Mouse (Mus musculus) forebrain, embryonic 16.5 days (tissue): ENCODE results near the gene Cd1d1. TPM values are rescaled to one million over a fixed set of nuclear protein-coding genes. Genes with fewer than 3 reads are reported as not detected.

Experiments used
- ATAC-seq: fragments of 200-750 bp; cut with Nextera tagmentation; 2 replicates; pipeline ENCODE4 v1.8.0; 2017; ENCODE audit warnings: mild to moderate bottlenecking, moderate library complexity
- H3K27ac ChIP-seq: fragments of 300-500 bp; sonication (generic); 2 replicates; pipeline ENCODE4 v1.5.1; 2014; ENCODE audit warnings: low read length, control low read depth
- H3K27me3 ChIP-seq: fragments of 300-500 bp; sonication (generic); replicated peaks from 2 replicates; pipeline ENCODE4 v1.6.1; 2014; ENCODE audit warnings: low read length; ENCODE audit not compliant: control insufficient read depth, insufficient read depth
- H3K36me3 ChIP-seq: fragments of 300-500 bp; sonication (generic); 2 replicates; pipeline ENCODE4 v1.6.1; 2014; ENCODE audit not compliant: control insufficient read depth, insufficient read depth
- H3K4me1 ChIP-seq: fragments of 300-500 bp; sonication (generic); replicated peaks from 2 replicates; pipeline ENCODE4 v1.6.1; 2014; ENCODE audit warnings: low read length; ENCODE audit not compliant: control insufficient read depth, insufficient read depth
- H3K4me2 ChIP-seq: fragments of 300-500 bp; sonication (generic); 2 replicates; pipeline ENCODE4 v1.6.1; 2014; ENCODE audit warnings: mild to moderate bottlenecking, low read length, control low read depth
- H3K4me3 ChIP-seq: fragments of 300-500 bp; sonication (generic); replicated peaks from 2 replicates; pipeline ENCODE4 v1.5.1; 2014; ENCODE audit warnings: mild to moderate bottlenecking, low read length, control low read depth
- H3K9ac ChIP-seq: fragments of 300-500 bp; sonication (generic); replicated peaks from 2 replicates; pipeline ENCODE4 v1.6.1; 2014; ENCODE audit warnings: low read depth, low read length, control low read depth
- H3K9me3 ChIP-seq: fragments of 300-500 bp; sonication (generic); 2 replicates; pipeline ENCODE4 v1.6.1; 2016; ENCODE audit warnings: low read length; ENCODE audit not compliant: control insufficient read depth
- WGBS: fragments of 180-500 bp; shearing (Covaris S2); extraction: QIAGEN DNeasy Blood & Tissue Kit; methylation state at CpG from one replicate; pipeline ENCODE4 v1.1.7; 2014; 5-methylcytosine and 5-hydroxymethylcytosine counted together
- polyA plus RNA-seq: library from polyadenylated mRNA; unstranded; fragments of >200 nt; fragmentation: Nextera tagmentation; extraction: Ambion mirVana; gene quantifications from 2 replicates; pipeline ENCODE4 v1.2.1, GENCODE M21; 2015

Gene Cd1d1
- polyA plus RNA-seq, 1 experiment from 2014 or later = 80.4 TPM

- Histone ChIP-seq H3K36me3 (no peaks in the 10 kb centered on the region), H3K27me3 (no peaks in the 10 kb centered on the region), H3K27ac (no peak overlapping the region), H3K4me1 (peaks cover 5% of the 10 kb centered on the region), H3K9me3 (no peaks in the 10 kb centered on the region), H3K4me3 (no peak overlapping the region), H3K9ac (no peak overlapping the region), H3K4me2 (no peak overlapping the region)
- no peak for ATAC-seq
- 95% methylated on average over 6 of the region's 6 CpGs for WGBS
Observed at GRCm38 (mm10) chr3:86983382-86983781, 15.9 kb downstream of the Cd1d1 start.

DNA sequence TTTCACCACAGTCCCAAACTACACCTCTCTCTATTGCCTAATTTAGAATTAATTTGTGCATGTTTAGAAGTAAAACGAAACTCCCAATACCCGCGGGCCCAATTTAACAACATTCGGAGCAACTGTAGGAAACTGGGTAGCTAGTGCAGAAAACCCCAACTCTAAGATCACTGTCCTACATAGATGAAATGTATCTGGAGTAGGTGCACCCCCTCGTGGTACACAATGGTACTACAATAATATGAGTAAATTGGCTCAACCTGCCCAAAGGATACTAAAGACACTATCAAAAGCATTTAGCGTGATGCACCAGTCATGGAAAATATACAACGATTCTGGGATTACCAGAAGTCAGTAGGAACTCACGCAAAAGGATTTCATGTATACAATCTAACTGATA, 22.7 kb downstream of the Cd1d1 start:
- Histone ChIP-seq H3K27me3 (no peaks in the 10 kb centered on the region), H3K36me3 (no peaks in the 10 kb centered on the region), H3K27ac (no peak overlapping the region), H3K4me1 (no peaks in the 10 kb centered on the region), H3K4me3 (no peak overlapping the region), H3K9me3 (no peaks in the 10 kb centered on the region), H3K4me2 (no peak overlapping the region), H3K9ac (no peak overlapping the region)
- peak; percentile 83 for ATAC-seq
- WGBS = 14% methylated on average over 8 of the region's 8 CpGs

DNA sequence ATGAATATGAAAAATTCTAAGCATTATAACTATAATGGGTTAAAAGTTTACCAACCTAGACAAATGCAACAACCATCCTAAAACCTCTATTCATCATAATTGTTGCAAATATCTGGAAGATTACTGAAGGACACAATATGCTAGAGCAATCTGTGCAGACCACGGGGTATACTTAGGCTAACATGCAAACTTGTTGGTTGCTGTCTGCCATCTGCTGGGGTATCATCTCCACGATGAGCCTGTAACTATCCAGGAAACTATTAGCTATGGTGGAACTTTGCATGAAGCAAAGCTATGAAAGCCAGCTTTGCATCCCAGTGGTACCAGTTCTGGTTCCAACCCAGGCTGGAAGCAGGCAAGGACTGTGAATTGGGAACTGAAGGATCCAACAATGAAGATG, 24.1 kb downstream of the Cd1d1 start:
- Histone ChIP-seq H3K27me3 (no peaks in the 10 kb centered on the region), H3K4me1 (no peaks in the 10 kb centered on the region), H3K9ac (no peak overlapping the region), H3K4me2 (no peak overlapping the region), H3K27ac (no peak overlapping the region), H3K4me3 (no peak overlapping the region), H3K9me3 (no peaks in the 10 kb centered on the region), H3K36me3 (no peaks in the 10 kb centered on the region)
- peak; percentile 59; the same call in 1 of the 2 replicates for ATAC-seq
- 61% methylated on average over 2 of the region's 2 CpGs for WGBS

DNA sequence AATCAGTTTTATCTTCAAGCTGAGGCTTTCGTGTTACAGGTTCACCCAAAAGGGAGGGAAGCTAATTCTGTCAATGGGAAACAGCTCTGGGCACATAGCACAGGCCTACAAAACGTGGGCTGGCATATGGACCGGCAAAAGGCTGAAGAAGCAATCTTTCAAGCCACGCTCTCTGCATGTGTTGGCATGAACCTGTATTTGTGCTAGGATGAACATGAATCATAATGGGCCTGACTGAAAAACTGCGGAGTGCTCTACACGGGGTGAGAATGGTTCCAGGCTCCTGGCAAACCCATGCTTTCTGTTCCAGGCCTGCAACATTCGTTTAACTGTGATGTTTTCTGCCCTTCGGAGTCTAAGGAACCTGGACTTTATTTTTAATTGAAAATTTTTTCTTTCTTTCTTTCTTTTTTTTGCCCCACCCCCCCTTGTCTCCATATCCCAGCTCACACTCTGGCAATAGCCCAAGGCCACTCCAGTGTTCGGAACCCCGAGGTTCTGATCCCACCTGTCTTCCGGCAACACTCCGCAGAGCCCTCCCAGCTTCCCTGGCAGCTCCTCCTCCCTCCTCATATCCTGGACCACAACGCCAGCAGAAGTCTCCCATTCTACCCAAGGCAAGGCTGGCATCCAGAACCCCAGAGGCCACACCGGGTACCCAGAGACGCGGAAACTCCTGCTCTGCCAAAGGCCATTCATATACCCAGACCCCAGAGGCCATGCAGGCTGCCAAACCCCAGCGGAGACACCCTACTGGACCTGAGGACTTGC, 36.4 kb downstream of the Cd1d1 start:
- no peaks in the 10 kb centered on the region for H3K4me1 ChIP-seq
- H3K27ac ChIP-seq = no peak overlapping the region
- no peak for ATAC-seq
- H3K4me2 ChIP-seq = no peak overlapping the region
- H3K4me3 ChIP-seq = no peak overlapping the region
- 78% methylated on average over 17 of the region's 17 CpGs for WGBS
- no peaks in the 10 kb centered on the region for H3K36me3 ChIP-seq
- no peak overlapping the region for H3K9ac ChIP-seq
- no peaks in the 10 kb centered on the region for H3K27me3 ChIP-seq
- no peaks in the 10 kb centered on the region for H3K9me3 ChIP-seq

DNA sequence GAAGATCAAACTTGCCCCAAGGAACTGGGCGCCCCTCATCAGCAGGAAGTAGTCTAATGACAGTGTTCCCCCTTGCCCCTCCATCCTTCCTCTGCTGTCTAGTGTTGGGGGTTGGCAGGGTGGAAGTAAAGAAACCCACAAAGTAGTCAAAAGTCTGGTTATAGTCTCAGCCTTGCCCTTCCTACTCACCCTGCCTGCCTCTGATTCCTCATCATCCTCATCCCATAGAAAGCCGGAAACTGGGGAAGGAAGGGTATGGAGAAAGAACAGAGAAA, 37.9 kb downstream of the Cd1d1 start:
- Histone ChIP-seq H3K4me1 (no peaks in the 10 kb centered on the region), H3K27me3 (no peaks in the 10 kb centered on the region), H3K9ac (no peak overlapping the region), H3K36me3 (no peaks in the 10 kb centered on the region), H3K4me3 (no peak overlapping the region), H3K27ac (no peak overlapping the region), H3K4me2 (no peak overlapping the region), H3K9me3 (no peaks in the 10 kb centered on the region)
- 91% methylated on average over 2 of the region's 2 CpGs for WGBS
- no peak for ATAC-seq

DNA sequence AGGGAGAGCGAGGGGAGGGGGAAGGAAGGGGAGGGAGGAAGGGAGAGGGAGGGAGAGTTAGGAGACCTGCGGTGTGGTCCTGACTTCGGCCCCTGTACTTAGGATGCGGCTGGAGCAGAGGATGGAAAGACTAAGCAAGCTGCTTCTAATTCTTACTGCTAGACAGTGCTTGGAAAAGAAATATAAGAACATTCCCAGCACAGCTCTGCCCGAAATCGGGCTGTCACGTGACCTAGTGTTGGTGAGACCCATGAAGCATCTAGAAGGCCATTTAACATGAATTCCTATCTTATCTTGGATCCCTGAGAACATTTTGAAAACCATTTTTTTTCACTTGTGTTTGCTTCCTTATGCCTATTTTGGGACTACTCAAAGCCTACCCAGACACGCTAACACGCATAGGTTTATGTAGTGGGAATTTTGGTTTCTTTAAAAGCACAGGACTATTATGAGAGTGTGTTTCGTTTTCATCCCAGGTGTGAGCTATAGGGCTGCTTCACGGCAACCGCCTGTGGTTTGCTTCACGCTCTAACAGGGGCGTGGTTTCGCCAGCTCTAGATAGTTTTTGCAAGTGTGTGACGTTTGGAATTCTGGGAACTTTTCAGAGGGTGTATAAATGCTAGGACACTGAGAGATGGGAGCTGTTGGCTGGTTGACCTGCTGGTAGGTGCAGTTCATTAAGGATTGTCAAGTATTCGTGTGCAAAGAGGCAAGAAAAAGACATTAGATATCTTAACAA, 38.4 kb downstream of the Cd1d1 start:
- Histone ChIP-seq H3K4me1 (no peaks in the 10 kb centered on the region), H3K36me3 (no peaks in the 10 kb centered on the region), H3K4me2 (no peak overlapping the region), H3K9ac (no peak overlapping the region), H3K27me3 (no peaks in the 10 kb centered on the region), H3K4me3 (no peak overlapping the region), H3K27ac (no peak overlapping the region), H3K9me3 (no peaks in the 10 kb centered on the region)
- 90% methylated on average over 17 of the region's 17 CpGs for WGBS
- no peak for ATAC-seq

GRCm38 (mm10) chr3:86959088-86959487, 40.2 kb downstream of the Cd1d1 start:
- Histone ChIP-seq H3K9ac (no peak overlapping the region), H3K4me2 (no peak overlapping the region), H3K4me3 (no peak overlapping the region), H3K4me1 (no peaks in the 10 kb centered on the region), H3K27ac (no peak overlapping the region), H3K27me3 (no peaks in the 10 kb centered on the region), H3K9me3 (no peaks in the 10 kb centered on the region), H3K36me3 (no peaks in the 10 kb centered on the region)
- 94% methylated on average over 7 of the region's 7 CpGs for WGBS
- no peak for ATAC-seq

DNA sequence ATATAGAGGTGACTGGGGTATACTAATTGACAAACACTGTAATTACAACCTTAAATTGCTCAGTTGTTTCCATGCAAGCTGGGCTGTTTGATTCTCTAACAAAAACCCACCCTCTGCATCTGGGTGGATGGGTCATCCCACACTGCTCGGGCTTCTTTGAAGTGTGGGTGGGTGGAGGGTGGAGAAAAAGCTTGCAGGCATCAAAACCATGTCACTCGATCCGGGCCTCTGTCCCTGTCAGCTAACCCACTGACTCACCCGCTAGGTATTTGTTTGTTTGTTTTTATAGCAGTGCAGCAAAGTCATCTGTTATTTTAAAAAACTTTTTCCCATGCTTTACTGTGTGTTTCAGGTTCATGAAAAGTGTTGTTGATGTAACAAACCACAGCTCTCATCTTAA, 43.9 kb downstream of the Cd1d1 start:
- no peak overlapping the region for H3K9ac ChIP-seq
- no peaks in the 10 kb centered on the region for H3K4me1 ChIP-seq
- no peak for ATAC-seq
- no peaks in the 10 kb centered on the region for H3K27me3 ChIP-seq
- WGBS = 45% methylated on average over 4 of the region's 4 CpGs
- peaks cover 6% of the 10 kb centered on the region; the same call in 1 of the 2 replicates for H3K9me3 ChIP-seq
- H3K4me3 ChIP-seq = no peak overlapping the region
- no peak overlapping the region for H3K4me2 ChIP-seq
- H3K36me3 ChIP-seq = no peaks in the 10 kb centered on the region
- H3K27ac ChIP-seq = no peak overlapping the region

GRCm38 (mm10) chr3:86954521-86954920, 44.7 kb downstream of the Cd1d1 start:
- Histone ChIP-seq H3K27ac (no peak overlapping the region), H3K9me3 (peaks cover 6% of the 10 kb centered on the region; the same call in 1 of the 2 replicates), H3K4me1 (no peaks in the 10 kb centered on the region), H3K9ac (no peak overlapping the region), H3K4me3 (no peak overlapping the region), H3K27me3 (no peaks in the 10 kb centered on the region), H3K4me2 (no peak overlapping the region), H3K36me3 (no peaks in the 10 kb centered on the region)
- 91% methylated on average over 1 of the region's 1 CpGs for WGBS
- ATAC-seq = no peak
